Mouse (Mus musculus) midbrain, embryonic 10.5 days (tissue): ENCODE data around the gene Eif3d. TPM values are rescaled to one million over a fixed set of nuclear protein-coding genes. Genes with fewer than 3 reads are reported as not detected.
"Not testable (repeated sequence)": the region's sequence is repeated elsewhere in the genome, so short reads cannot be mapped to it uniquely, and the experiment has no call there.

Experiments used
- DNase-seq: peaks from one replicate; pipeline ENCODE4 v3.0.0-alpha.2; 2017; ENCODE audit warnings: low spot score
- H3K27ac ChIP-seq: fragments of 300-500 bp; sonication (generic); replicated peaks from 2 replicates; pipeline ENCODE4 v1.5.1; 2016; ENCODE audit warnings: mild to moderate bottlenecking
- H3K27me3 ChIP-seq: fragments of 300-500 bp; sonication (generic); 2 replicates; pipeline ENCODE4 v1.6.1; 2016; ENCODE audit warnings: low read depth, mild to moderate bottlenecking; ENCODE audit not compliant: poor library complexity, severe bottlenecking
- H3K36me3 ChIP-seq: fragments of 300-500 bp; sonication (generic); 2 replicates; pipeline ENCODE4 v1.6.1; 2016; ENCODE audit warnings: mild to moderate bottlenecking, moderate library complexity
- H3K4me1 ChIP-seq: fragments of 300-500 bp; sonication (generic); 2 replicates; pipeline ENCODE4 v1.6.1; 2016
- H3K4me3 ChIP-seq: fragments of 300-500 bp; sonication (generic); 2 replicates; pipeline ENCODE4 v1.5.1; 2016; ENCODE audit warnings: mild to moderate bottlenecking, moderate library complexity
- H3K9me3 ChIP-seq: fragments of 300-500 bp; sonication (generic); replicated peaks from 2 replicates; pipeline ENCODE4 v1.6.1; 2016; ENCODE audit warnings: mild to moderate bottlenecking
- WGBS: fragments of 180-500 bp; shearing (Covaris S2); methylation state at CpG from one replicate; pipeline ENCODE4 v1.1.7; 2016; 5-methylcytosine and 5-hydroxymethylcytosine counted together
- polyA plus RNA-seq: library from polyadenylated mRNA; unstranded; fragments of >200 nt; fragmentation: Nextera tagmentation; extraction: Ambion mirVana; gene quantifications from 2 replicates; pipeline ENCODE4 v1.2.1, GENCODE M21; 2016

Eif3d gene
- 240 and 263 TPM in 2 replicates for polyA plus RNA-seq

- Histone ChIP-seq H3K4me3 (peak within 1 kb of the TSS; percentile 92), H3K27ac (peak within 1 kb of the TSS; percentile 95), H3K36me3 (peaks cover 34% of the 10 kb centered on the region), H3K4me1 (peaks cover 28% of the 10 kb centered on the region), H3K27me3 (no peaks in the 10 kb centered on the region), H3K9me3 (no peaks in the 10 kb centered on the region)
- peak; percentile 96 for DNase-seq
- under 1% methylated on average over 72 of the region's 72 CpGs for WGBS
These were observed at the start of gene Eif3d for GRCm38 (mm10) chr15:77970470-77971292. Eif3d (minus strand) TSS chr15:77970813.

- 97% methylated on average over 1 of the region's 1 CpGs for WGBS
- H3K4me3 ChIP-seq, result no peak overlapping the region
- no peaks in the 10 kb centered on the region for H3K36me3 ChIP-seq
- H3K9me3 ChIP-seq, result no peaks in the 10 kb centered on the region
- H3K27ac ChIP-seq, result no peak overlapping the region
- no peak for DNase-seq
- no peaks in the 10 kb centered on the region for H3K27me3 ChIP-seq
- H3K4me1 ChIP-seq, result no peaks in the 10 kb centered on the region
These were observed 43.4 kb upstream of the Eif3d start for GRCm38 (mm10) chr15:78014046-78014445.

DNA sequence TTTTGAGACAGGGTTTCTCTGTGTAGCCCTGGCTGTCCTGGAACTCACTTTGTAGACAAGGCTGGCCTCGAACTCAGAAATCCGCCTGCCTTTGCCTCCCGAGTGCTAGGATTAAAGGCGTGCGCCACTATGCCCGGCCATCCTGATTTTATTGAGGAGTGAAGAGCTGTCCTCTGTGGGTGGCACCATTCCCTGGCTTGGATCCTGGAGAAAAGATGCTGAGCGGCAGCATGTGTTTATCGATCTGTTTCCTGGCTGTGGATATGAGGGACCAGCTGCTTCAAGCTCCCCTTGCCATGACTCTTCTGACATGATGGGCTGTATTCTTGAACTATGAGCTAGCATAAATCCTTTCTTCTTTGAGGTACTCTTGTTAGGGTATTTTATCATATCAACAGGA is 37.6 kb upstream of the Eif3d start:
- DNase-seq, H3K27me3 ChIP-seq, H3K9me3 ChIP-seq, H3K27ac ChIP-seq, H3K4me3 ChIP-seq, H3K36me3 ChIP-seq: not testable (repeated sequence)
- peaks cover 23% of the 10 kb centered on the region for H3K4me1 ChIP-seq
- 95% methylated on average over 8 of the region's 8 CpGs for WGBS

- no peak overlapping the region for H3K27ac ChIP-seq
- H3K4me3 ChIP-seq, result no peak overlapping the region
- DNase-seq, result no peak
- 0 out of 2 replicates have a peak, but pooled peaks cover 4% of the 10 kb centered on the region for H3K27me3 ChIP-seq
- 51% methylated on average over 9 of the region's 9 CpGs for WGBS
- no peaks in the 10 kb centered on the region for H3K9me3 ChIP-seq
- H3K4me1 ChIP-seq, result peaks cover 41% of the 10 kb centered on the region
- no peaks in the 10 kb centered on the region for H3K36me3 ChIP-seq
These were observed 33.3 kb upstream of the Eif3d start for GRCm38 (mm10) chr15:78003929-78004328.

- peaks cover 46% of the 10 kb centered on the region for H3K4me1 ChIP-seq
- H3K27ac ChIP-seq, result peak overlapping the region; percentile 64
- H3K4me3 ChIP-seq, result no peak overlapping the region
- 0 out of 2 replicates have a peak, but pooled peaks cover 4% of the 10 kb centered on the region for H3K27me3 ChIP-seq
- no peaks in the 10 kb centered on the region for H3K9me3 ChIP-seq
- no peak for DNase-seq
- 23% methylated on average over 5 of the region's 5 CpGs for WGBS
- H3K36me3 ChIP-seq, result no peaks in the 10 kb centered on the region
These were observed 30.8 kb upstream of the Eif3d start for GRCm38 (mm10) chr15:78001400-78001799.

- Histone ChIP-seq H3K27me3 (no peaks in the 10 kb centered on the region), H3K36me3 (no peaks in the 10 kb centered on the region), H3K9me3 (no peaks in the 10 kb centered on the region), H3K4me3 (no peak overlapping the region), H3K4me1 (peaks cover 18% of the 10 kb centered on the region), H3K27ac (no peak overlapping the region)
- WGBS, result 73% methylated on average over 5 of the region's 5 CpGs
- DNase-seq, result no peak
These were observed 17.9 kb upstream of the Eif3d start for GRCm38 (mm10) chr15:77988541-77988940.

DNA sequence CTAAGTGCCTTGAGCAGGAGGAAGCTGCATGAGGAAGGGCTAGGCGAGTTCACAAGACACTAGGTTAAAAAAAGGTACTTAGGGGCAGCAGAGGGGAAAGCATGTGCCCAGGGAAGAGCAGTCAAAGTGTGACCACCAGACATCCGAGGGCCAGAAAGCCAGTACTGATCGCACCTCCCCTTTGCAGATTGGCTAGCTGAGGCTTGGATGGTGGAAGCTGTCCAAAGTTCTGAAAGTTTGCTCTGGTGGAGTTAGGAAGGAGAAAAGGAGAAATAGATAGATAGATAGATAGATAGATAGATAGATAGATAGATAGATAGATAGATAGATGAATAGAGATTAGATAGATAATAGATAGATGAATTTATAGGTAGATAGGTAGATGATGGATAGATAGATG is 12.8 kb upstream of the Eif3d start:
- Histone ChIP-seq H3K4me3 (no peak overlapping the region), H3K9me3 (no peaks in the 10 kb centered on the region), H3K4me1 (peaks cover 3% of the 10 kb centered on the region; the same call in 1 of the 2 replicates), H3K27ac (no peak overlapping the region), H3K27me3 (no peaks in the 10 kb centered on the region), H3K36me3 (no peaks in the 10 kb centered on the region)
- WGBS, result 35% methylated on average over 3 of the region's 3 CpGs
- DNase-seq, result no peak

DNA sequence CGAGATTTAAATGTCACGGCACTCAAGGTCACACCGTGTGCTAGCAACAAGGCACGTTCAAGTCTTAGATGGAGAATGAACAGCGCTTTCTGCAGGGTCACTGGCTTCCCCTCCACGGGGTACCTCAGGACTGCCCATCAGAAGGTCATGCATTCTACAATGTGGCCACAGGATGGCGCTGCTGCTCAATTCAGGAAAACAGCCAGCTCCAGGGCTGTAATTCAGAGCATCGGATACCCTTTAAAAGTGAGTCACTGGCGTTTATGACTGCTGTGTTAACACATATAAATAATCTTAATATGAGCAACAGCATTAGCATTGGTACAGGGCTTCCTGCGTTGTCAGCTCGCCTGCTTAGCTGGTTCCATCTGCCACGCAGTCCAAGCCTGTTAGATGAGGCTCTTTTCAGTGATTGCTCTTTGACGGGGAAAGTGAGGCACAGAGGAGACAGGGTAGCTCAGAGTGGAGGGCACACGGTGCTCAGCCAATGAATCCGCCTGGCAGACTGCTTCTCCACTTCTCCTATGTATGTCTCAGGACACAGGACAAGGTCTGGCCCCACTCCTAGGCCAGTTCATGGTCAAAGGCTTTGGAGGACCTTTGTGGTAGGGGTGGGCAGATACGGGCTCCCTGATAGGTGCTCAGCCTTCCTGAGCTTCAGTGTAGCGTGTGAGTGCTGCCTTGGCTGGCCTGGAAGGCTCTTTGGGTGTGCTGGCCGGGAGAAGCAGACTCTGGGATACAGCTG is 11.8 kb upstream of the Eif3d start:
- Histone ChIP-seq H3K36me3 (no peaks in the 10 kb centered on the region), H3K9me3 (no peaks in the 10 kb centered on the region), H3K4me1 (peaks cover 3% of the 10 kb centered on the region; the same call in 1 of the 2 replicates), H3K27ac (no peak overlapping the region), H3K27me3 (no peaks in the 10 kb centered on the region), H3K4me3 (no peak overlapping the region)
- peak; percentile 75 for DNase-seq
- WGBS, result 28% methylated on average over 18 of the region's 18 CpGs

DNA sequence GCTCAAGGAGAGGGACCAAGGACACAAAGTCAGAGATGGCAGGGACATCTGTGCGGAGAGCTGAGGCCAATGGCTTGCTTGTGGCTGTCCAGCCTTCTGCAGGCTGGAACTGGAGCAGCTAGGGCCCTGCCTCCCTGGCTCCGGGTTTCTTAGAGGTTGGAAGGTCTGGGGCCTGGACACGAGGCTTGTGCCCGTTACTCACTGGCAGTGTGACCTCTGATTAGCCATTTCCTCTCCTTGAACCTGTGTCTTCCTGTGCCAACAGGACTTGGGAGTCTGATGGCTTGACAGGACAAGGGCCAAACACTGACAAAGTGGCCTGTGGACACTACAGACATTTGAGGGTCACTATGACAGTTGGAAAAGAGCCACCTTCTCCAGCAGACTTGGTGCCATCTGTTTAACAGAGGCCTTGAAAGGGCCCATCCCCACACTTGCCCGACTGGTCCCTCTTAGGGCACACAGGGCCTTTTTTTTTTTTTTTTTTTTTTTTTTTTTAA is 10.6 kb upstream of the Eif3d start:
- no peaks in the 10 kb centered on the region for H3K27me3 ChIP-seq
- H3K4me3 ChIP-seq, result no peak overlapping the region
- H3K9me3 ChIP-seq, result no peaks in the 10 kb centered on the region
- H3K36me3 ChIP-seq, result no peaks in the 10 kb centered on the region
- peaks cover 3% of the 10 kb centered on the region; the same call in 1 of the 2 replicates for H3K4me1 ChIP-seq
- no peak for DNase-seq
- 69% methylated on average over 5 of the region's 5 CpGs for WGBS
- no peak overlapping the region for H3K27ac ChIP-seq

DNA sequence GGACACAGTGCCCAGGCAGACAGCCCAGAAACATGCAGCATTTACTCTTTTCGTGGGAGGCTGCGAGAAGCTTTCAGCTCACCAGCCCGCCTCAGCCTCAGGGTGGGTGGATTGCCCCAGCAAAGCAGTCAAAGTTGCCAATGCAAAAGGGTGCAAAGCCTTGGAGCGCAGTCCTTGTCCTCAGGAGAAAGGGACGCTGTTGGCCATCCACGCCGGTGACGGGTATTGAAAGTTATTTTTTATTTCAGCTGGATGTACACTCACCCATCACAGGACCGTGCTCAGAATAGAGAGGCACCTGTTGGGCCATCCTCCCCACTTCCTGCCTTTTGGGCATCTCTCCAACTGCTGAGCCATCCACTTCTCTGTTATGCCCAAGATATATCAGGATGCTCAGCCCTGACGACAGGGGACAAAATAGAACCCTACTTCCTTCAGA is 8.8 kb upstream of the Eif3d start:
- H3K36me3 ChIP-seq, result no peaks in the 10 kb centered on the region
- 86% methylated on average over 10 of the region's 10 CpGs for WGBS
- H3K4me1 ChIP-seq, result peaks cover 3% of the 10 kb centered on the region; the same call in 1 of the 2 replicates
- H3K4me3 ChIP-seq, result no peak overlapping the region
- no peaks in the 10 kb centered on the region for H3K27me3 ChIP-seq
- H3K9me3 ChIP-seq, result no peaks in the 10 kb centered on the region
- no peak overlapping the region for H3K27ac ChIP-seq
- no peak for DNase-seq

DNA sequence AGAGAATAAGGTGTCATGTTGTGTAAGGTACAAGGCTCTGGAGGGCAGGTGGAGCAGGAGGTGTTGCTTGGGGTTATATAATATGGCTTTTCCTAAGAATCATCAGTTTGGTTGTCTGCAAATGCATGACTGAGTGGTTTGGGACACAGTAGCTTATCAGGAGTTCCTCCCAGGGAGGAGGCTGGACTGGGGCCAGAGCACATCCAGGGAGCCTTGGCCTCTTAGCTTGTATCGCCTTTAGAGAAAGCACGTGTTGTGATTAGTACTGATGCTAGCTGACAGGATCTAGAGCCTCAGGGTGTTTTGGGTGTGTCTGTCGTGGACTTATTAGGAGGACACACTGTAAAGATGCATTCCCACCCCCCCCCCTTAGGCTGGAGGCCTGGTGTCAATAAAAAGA is 7.0 kb upstream of the Eif3d start:
- Histone ChIP-seq H3K9me3 (no peaks in the 10 kb centered on the region), H3K27ac (no peak overlapping the region), H3K4me1 (no peaks in the 10 kb centered on the region), H3K36me3 (no peaks in the 10 kb centered on the region), H3K27me3 (no peaks in the 10 kb centered on the region), H3K4me3 (no peak overlapping the region)
- no peak for DNase-seq
- WGBS, result 68% methylated on average over 3 of the region's 3 CpGs

- H3K4me1 ChIP-seq, result peaks cover 17% of the 10 kb centered on the region
- 75% methylated on average over 6 of the region's 6 CpGs for WGBS
- H3K9me3 ChIP-seq, result no peaks in the 10 kb centered on the region
- no peak for DNase-seq
- H3K36me3 ChIP-seq, result no peaks in the 10 kb centered on the region
- H3K27ac ChIP-seq, result no peak overlapping the region
- no peaks in the 10 kb centered on the region for H3K27me3 ChIP-seq
- no peak overlapping the region for H3K4me3 ChIP-seq
These were observed 3.7 kb upstream of the Eif3d start for GRCm38 (mm10) chr15:77974165-77974841.
